Mouse (Mus musculus) embryonic facial prominence, embryonic 14.5 days (tissue): ENCODE data around the gene Heatr9. TPM values are rescaled to one million over a fixed set of nuclear protein-coding genes. Genes with fewer than 3 reads are reported as not detected.

Experiments used
- ATAC-seq: fragments of 200-750 bp; cut with Nextera tagmentation; 2 replicates; pipeline ENCODE4 v1.8.0; 2017; ENCODE audit warnings: low read depth, moderate number of reproducible peaks, moderate TSS enrichment
- DNase-seq: peaks from one replicate; pipeline ENCODE4 v3.0.0-alpha.2; 2015; ENCODE audit warnings: low spot score
- H3K27ac ChIP-seq: fragments of 300-500 bp; sonication (generic); replicated peaks from 2 replicates; pipeline ENCODE4 v1.5.1; 2014; ENCODE audit warnings: low read depth, mild to moderate bottlenecking, low read length, moderate library complexity
- H3K27me3 ChIP-seq: fragments of 300-500 bp; sonication (generic); replicated peaks from 2 replicates; pipeline ENCODE4 v1.6.1; 2014; ENCODE audit warnings: low read length; ENCODE audit not compliant: control insufficient read depth, insufficient read depth
- H3K36me3 ChIP-seq: fragments of 300-500 bp; sonication (generic); 2 replicates; pipeline ENCODE4 v1.6.1; 2014; ENCODE audit warnings: low read length, mixed read lengths; ENCODE audit not compliant: control insufficient read depth, insufficient read depth
- H3K4me1 ChIP-seq: fragments of 300-500 bp; sonication (generic); 2 replicates; pipeline ENCODE4 v1.6.1; 2014; ENCODE audit warnings: antibody characterized with exemption, low read length; ENCODE audit not compliant: control insufficient read depth, insufficient read depth
- H3K4me2 ChIP-seq: fragments of 300-500 bp; sonication (generic); 2 replicates; pipeline ENCODE4 v1.6.1; 2014; ENCODE audit warnings: low read depth, mild to moderate bottlenecking, low read length, moderate library complexity, mixed read lengths
- H3K4me3 ChIP-seq: fragments of 300-500 bp; sonication (generic); 2 replicates; pipeline ENCODE4 v1.5.1; 2014; ENCODE audit warnings: low read depth, mild to moderate bottlenecking, low read length
- H3K9ac ChIP-seq: fragments of 300-500 bp; sonication (generic); 2 replicates; pipeline ENCODE4 v1.6.1; 2014; ENCODE audit warnings: low read depth, mild to moderate bottlenecking, low read length, moderate library complexity, mixed read lengths
- H3K9me3 ChIP-seq: fragments of 300-500 bp; sonication (generic); 2 replicates; pipeline ENCODE4 v1.6.1; 2016; ENCODE audit warnings: low read length; ENCODE audit not compliant: control insufficient read depth
- WGBS: fragments of 180-500 bp; shearing (Covaris S2); extraction: QIAGEN DNeasy Blood & Tissue Kit; methylation state at CpG from one replicate; pipeline ENCODE4 v1.1.7; 2014; 5-methylcytosine and 5-hydroxymethylcytosine counted together
- polyA plus RNA-seq: library from polyadenylated mRNA; unstranded; fragments of >200 nt; fragmentation: Nextera tagmentation; extraction: Ambion mirVana; gene quantifications from 2 replicates; pipeline ENCODE4 v1.2.1, GENCODE M21; 2014

The Heatr9 gene
- polyA plus RNA-seq, 1 experiment from 2014 or later: not detected

DNA sequence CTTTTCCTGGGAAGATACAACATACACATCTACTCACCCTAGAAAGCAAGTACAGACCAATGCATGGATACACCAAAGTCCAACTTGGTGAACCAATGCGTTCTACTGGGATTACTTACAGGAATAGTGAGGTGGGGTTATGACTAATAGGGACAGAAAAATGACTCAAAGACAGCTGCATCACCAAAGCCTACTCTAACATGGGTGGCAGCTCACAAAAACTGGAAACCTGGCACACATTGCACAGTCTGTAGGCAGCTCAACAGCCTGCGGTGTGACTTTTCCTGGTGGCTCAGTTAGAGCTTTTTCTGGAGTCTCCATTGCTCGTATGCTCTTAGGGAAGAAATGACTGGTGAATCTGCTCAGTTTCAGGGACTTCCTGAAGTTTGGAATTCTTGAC, 53.2 kb downstream of the Heatr9 start:
- no peak overlapping the region for H3K9ac ChIP-seq
- no peaks in the 10 kb centered on the region for H3K36me3 ChIP-seq
- H3K9me3 ChIP-seq: no peaks in the 10 kb centered on the region
- no peak overlapping the region for H3K4me2 ChIP-seq
- H3K4me3 ChIP-seq: no peak overlapping the region
- peaks cover 8% of the 10 kb centered on the region for H3K4me1 ChIP-seq
- 85% methylated on average over 3 of the region's 3 CpGs for WGBS
- no peak for DNase-seq
- peaks cover 6% of the 10 kb centered on the region; the same call in 1 of the 2 replicates for H3K27me3 ChIP-seq
- no peak overlapping the region for H3K27ac ChIP-seq
- no peak for ATAC-seq

GRCm38 (mm10) chr11:83467120-83467652, 54.8 kb downstream of the Heatr9 start:
- Histone ChIP-seq H3K27ac (0 out of 2 replicates have a peak overlapping the region, but pooled peaks have one; percentile 19), H3K4me1 (peaks cover 8% of the 10 kb centered on the region), H3K36me3 (no peaks in the 10 kb centered on the region), H3K9ac (0 out of 2 replicates have a peak overlapping the region, but pooled peaks have one; percentile 22), H3K27me3 (peaks cover 19% of the 10 kb centered on the region), H3K4me2 (no peak overlapping the region), H3K9me3 (no peaks in the 10 kb centered on the region), H3K4me3 (no peak overlapping the region)
- WGBS: 49% methylated on average over 11 of the region's 11 CpGs
- DNase-seq (peak; percentile 75), ATAC-seq (peak; percentile 39; the same call in 1 of the 2 replicates)

DNA sequence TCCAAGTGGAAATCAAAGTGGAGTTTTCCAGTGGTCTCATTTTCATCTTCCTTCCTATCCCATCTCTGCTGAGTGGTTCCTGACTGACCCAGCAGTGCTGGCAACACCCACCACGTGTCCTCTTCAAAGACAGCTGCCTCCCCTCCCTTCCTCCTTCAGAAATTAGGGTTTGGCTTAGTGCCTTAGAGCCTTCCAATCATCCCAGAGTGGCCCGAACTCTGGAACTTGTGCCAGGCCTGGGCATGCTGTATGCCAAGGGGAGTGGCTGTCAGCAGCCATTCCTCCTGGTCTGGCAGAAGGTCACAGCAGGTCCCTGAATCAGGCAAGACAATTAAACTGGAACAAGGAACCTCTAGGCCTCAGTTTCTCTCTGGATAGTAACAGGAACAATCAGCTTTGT, 56.0 kb downstream of the Heatr9 start:
- peaks cover 8% of the 10 kb centered on the region for H3K4me1 ChIP-seq
- 19% methylated on average over 2 of the region's 2 CpGs for WGBS
- DNase-seq (peak; percentile 48), ATAC-seq (no peak)
- no peaks in the 10 kb centered on the region for H3K9me3 ChIP-seq
- H3K9ac ChIP-seq: no peak overlapping the region
- H3K4me2 ChIP-seq: no peak overlapping the region
- peak overlapping the region; percentile 28; the same call in 1 of the 2 replicates for H3K27ac ChIP-seq
- no peak overlapping the region for H3K4me3 ChIP-seq
- peaks cover 23% of the 10 kb centered on the region for H3K27me3 ChIP-seq
- no peaks in the 10 kb centered on the region for H3K36me3 ChIP-seq

DNA sequence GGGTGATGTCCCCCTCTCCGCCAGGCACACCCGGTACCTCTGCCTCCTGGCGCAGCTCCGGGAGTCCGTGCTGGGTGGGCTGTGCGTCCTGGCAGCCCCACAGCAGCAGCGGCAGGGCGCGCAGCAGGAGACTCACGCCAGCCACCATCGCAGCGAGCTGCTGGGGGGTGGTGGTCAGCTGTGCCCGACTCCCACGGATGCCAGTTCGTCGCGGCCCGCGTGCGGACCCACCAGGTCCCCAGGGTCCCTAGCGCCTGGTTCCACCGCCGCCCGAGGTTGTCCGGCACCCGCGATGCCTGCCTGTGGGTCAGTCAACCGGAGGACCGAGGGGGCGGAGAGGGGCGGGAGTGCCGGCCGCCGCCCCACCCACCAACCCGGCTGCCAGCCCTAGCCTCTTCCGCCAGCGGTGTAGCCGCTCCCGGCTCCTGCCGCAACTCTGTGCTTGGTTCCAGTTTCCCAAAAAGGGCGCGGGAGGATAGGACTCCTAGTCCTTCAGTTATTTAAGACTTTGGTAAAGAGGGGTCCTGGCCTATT, 59.2 kb downstream of the Heatr9 start, which contains the start of gene Mmp28:
TSS of gene Mmp28 (minus strand) at position 361 of the 534 bp plus-strand sequence.
- Histone ChIP-seq H3K9me3 (no peaks in the 10 kb centered on the region), H3K4me1 (peaks cover 11% of the 10 kb centered on the region), H3K36me3 (no peaks in the 10 kb centered on the region), H3K4me2 (peak within 1 kb of the TSS; percentile 96), H3K27me3 (peaks cover 27% of the 10 kb centered on the region), H3K9ac (peak within 1 kb of the TSS; percentile 76), H3K27ac (no peak within 1 kb of the TSS), H3K4me3 (peak within 1 kb of the TSS; percentile 61)
- ATAC-seq (0 out of 2 replicates have a peak, but pooled peaks have one; percentile 66), DNase-seq (no peak)
- WGBS: under 1% methylated on average over 22 of the region's 42 CpGs

Other genes starting within 250 kb of the Heatr9 start
- gene Slfn14, start 235.4 kb downstream of the Heatr9 start, polyA plus RNA-seq: 0.12 and 0.22 TPM in 2 replicates
- 65.5 and 72.7 TPM in 2 replicates for gene Ap2b1, start 223.2 kb downstream of the Heatr9 start, polyA plus RNA-seq
- 14.5 and 14.8 TPM in 2 replicates for gene Pex12, start 219.6 kb downstream of the Heatr9 start, polyA plus RNA-seq
- gene Rasl10b, start 113.0 kb downstream of the Heatr9 start, polyA plus RNA-seq: 2.3 and 2.9 TPM in 2 replicates
- gene Gas2l2, start 92.7 kb downstream of the Heatr9 start, polyA plus RNA-seq: 0.08 and 0.38 TPM in 2 replicates
- 0.54 and 0.77 TPM in 2 replicates for gene 1700020L24Rik, start 84.5 kb downstream of the Heatr9 start, polyA plus RNA-seq
- 4.3 and 4.7 TPM in 2 replicates for gene Mmp28, start 59.1 kb downstream of the Heatr9 start, polyA plus RNA-seq
- gene Taf15, start 49.1 kb downstream of the Heatr9 start, polyA plus RNA-seq: 7.6 and 9.4 TPM in 2 replicates
- gene Ccl5, start 8.3 kb upstream of the Heatr9 start, polyA plus RNA-seq: 0.87 and 1.4 TPM in 2 replicates
- gene Ccl9, start 56.5 kb upstream of the Heatr9 start, polyA plus RNA-seq: 8.3 and 12.4 TPM in 2 replicates
- 2.5 and 5.0 TPM in 2 replicates for gene Ccl6, start 70.9 kb upstream of the Heatr9 start, polyA plus RNA-seq
- gene Rpl9-ps1, start 123.4 kb upstream of the Heatr9 start, polyA plus RNA-seq: not detected in 2 replicates
- gene Ccl3, start 127.2 kb upstream of the Heatr9 start, polyA plus RNA-seq: 0.93 and 1.7 TPM in 2 replicates
- gene Ccl4, start 140.4 kb upstream of the Heatr9 start, polyA plus RNA-seq: 0.34 and 1.0 TPM in 2 replicates
- gene Wfdc17, start 181.8 kb upstream of the Heatr9 start, polyA plus RNA-seq: 1.3 and 4.9 TPM in 2 replicates
- gene Wfdc18, start 186.8 kb upstream of the Heatr9 start, polyA plus RNA-seq: 9.5 and 19.0 TPM in 2 replicates
- 1.1 and 1.4 TPM in 2 replicates for gene Wfdc21, start 224.8 kb upstream of the Heatr9 start, polyA plus RNA-seq
- gene Heatr6, start 231.5 kb upstream of the Heatr9 start, polyA plus RNA-seq: 19.2 and 26.1 TPM in 2 replicates